Mouse (Mus musculus) gastrocnemius, postnatal 4 days (tissue): ENCODE data around the gene Tmem91. TPM values are rescaled to one million over a fixed set of nuclear protein-coding genes. Genes with fewer than 3 reads are reported as not detected.

Source experiments
- DNase-seq, 2 experiments: peaks; one replicate each; pipeline ENCODE4 v3.0.0; 2021 to 2022; ENCODE audit warnings: low spot score in 2 of 2, mixed read lengths in 2 of 2
- total RNA-seq, 2 experiments: library from RNA; stranded (reverse); gene quantifications; 2 replicates each; pipeline ENCODE4 v1.2.3; 2021

Tmem91 gene
- total RNA-seq, 2 experiments from 2014 or later: not detected

GRCm38 (mm10) chr7:25702350-25702749 lies 27.4 kb upstream of the Tmem91 start:
- DNase-seq: no peak

- DNase-seq: no peak
Observed at GRCm38 (mm10) chr7:25700732-25701131, 25.8 kb upstream of the Tmem91 start.

- no peak for DNase-seq
Observed at GRCm38 (mm10) chr7:25699851-25700250, 24.9 kb upstream of the Tmem91 start.

GRCm38 (mm10) chr7:25694104-25694503 lies 19.1 kb upstream of the Tmem91 start:
- no peak for DNase-seq

- no peak for DNase-seq
Observed at GRCm38 (mm10) chr7:25690051-25690450, 15.1 kb upstream of the Tmem91 start.

- no peak for DNase-seq
Observed at GRCm38 (mm10) chr7:25689603-25690021, 14.6 kb upstream of the Tmem91 start.

- peak in 1 of 2 experiments; percentile 65 for DNase-seq
Observed at GRCm38 (mm10) chr7:25688810-25689586, 14.0 kb upstream of the Tmem91 start.

GRCm38 (mm10) chr7:25687811-25688401 lies 12.9 kb upstream of the Tmem91 start:
- peak in 1 of 2 experiments; percentile 62 for DNase-seq

- peak; percentile 63 to 71 for DNase-seq
Observed at GRCm38 (mm10) chr7:25686680-25687531, 11.9 kb upstream of the Tmem91 start, which contains the start of gene Tgfb1. Gene Tgfb1, plus strand, starts transcription at chr7:25687002.

- DNase-seq: no peak
Observed at GRCm38 (mm10) chr7:25685926-25686470, 11.0 kb upstream of the Tmem91 start.

GRCm38 (mm10) chr7:25684659-25685058 lies 9.7 kb upstream of the Tmem91 start:
- no peak for DNase-seq

GRCm38 (mm10) chr7:25683474-25684180 lies 8.7 kb upstream of the Tmem91 start:
- DNase-seq: no peak

GRCm38 (mm10) chr7:25681341-25682231 lies 6.6 kb upstream of the Tmem91 start:
- DNase-seq: no peak

- peak; percentile 86 to 94 for DNase-seq
Observed at GRCm38 (mm10) chr7:25680514-25681258, 5.7 kb upstream of the Tmem91 start, which contains the start of gene B9d2. Gene B9d2, plus strand, starts transcription at chr7:25680780.

- no peak for DNase-seq
Observed at GRCm38 (mm10) chr7:25679971-25680370, 5.0 kb upstream of the Tmem91 start.

- DNase-seq: no peak
Observed at GRCm38 (mm10) chr7:25677013-25677412, 2.0 kb upstream of the Tmem91 start.

GRCm38 (mm10) chr7:25676085-25676781 lies 1.3 kb upstream of the Tmem91 start:
- DNase-seq: peak; percentile 70 to 84

GRCm38 (mm10) chr7:25675405-25675804 lies 439 bp upstream of the Tmem91 start:
- DNase-seq: no peak
